ENCODE assay signal across 8 mouse cellular contexts in the genomic region with DNA sequence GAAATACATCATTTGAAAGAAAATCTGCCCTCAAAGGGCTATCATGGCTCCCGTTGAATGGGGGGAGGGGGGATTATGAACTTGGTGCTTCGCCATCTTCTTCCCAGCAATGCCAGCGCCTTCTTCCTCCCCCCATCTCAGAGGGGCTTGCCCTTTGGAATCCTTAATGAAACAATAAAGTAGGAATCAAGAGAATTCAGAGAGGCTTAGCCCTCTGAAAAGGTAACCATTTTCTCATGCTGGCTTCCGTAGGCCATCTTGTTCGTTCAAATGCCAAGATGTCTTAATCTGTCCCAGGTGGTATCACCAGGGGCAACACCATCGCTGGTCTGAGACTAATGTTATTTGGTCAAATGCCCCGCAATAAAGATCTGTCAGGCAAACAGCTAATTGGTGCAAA. TPM values are rescaled to one million over a fixed set of nuclear protein-coding genes. Genes with fewer than 3 reads are reported as not detected.
A peak's percentile ranks its signal among the peaks of the same experiment; 100 is the strongest.
DNase-seq lines count a peak whose midpoint lies in the region; ATAC-seq and TF ChIP-seq lines count a peak whose summit lies in the region.

No protein-coding gene starts in this region.

- peak overlapping the region in 1 of 2 experiments; percentile 53; a peak in 3 of 4 replicates for H3K4me3 ChIP-seq in heart, embryonic 14.5 days (ENCODE audit: control insufficient read depth in 1 of 2, insufficient read depth in 1 of 2, low read depth in 1 of 2, low read length in 2 of 2)
- peak overlapping the region; percentile 84 for H3K4me3 ChIP-seq in forebrain, postnatal 0 days (ENCODE audit: low read depth, low read length)
- H3K4me3 ChIP-seq in midbrain, embryonic 13.5 days (replicated peaks) = peak overlapping the region; percentile 100

- H3K9ac ChIP-seq in heart, embryonic 14.5 days (ENCODE audit: low read length) = no peak overlapping the region
- H3K9ac ChIP-seq in forebrain, postnatal 0 days = peak overlapping the region; percentile 100
- peak overlapping the region; percentile 100 for H3K9ac ChIP-seq in midbrain, embryonic 13.5 days (replicated peaks)

- H3K4me1 ChIP-seq in heart, embryonic 14.5 days (ENCODE audit: control insufficient read depth in 2 of 2, insufficient read depth in 2 of 2, low read length in 2 of 2) = peaks cover 3 to 7% of the 10 kb centered on the region in 2 experiments; a peak in 3 of 4 replicates
- peaks cover 25% of the 10 kb centered on the region for H3K4me1 ChIP-seq in forebrain, postnatal 0 days (ENCODE audit: insufficient read depth)
- H3K4me1 ChIP-seq in midbrain, embryonic 13.5 days (replicated peaks) = peaks cover 45% of the 10 kb centered on the region

- DNase-seq in heart, adult 9 months (ENCODE audit: low spot score in 2 of 2) = no peak
- DNase-seq in R1 (ENCODE audit: low read depth, low spot score) = peak; percentile 38
- peak; percentile 73 for DNase-seq in forebrain, postnatal 0 days
- DNase-seq in T-cell, adult 2 months (ENCODE audit: low spot score) = no peak
- DNase-seq in adrenal gland, postnatal 10 days = no peak
- DNase-seq in frontal cortex, postnatal 36 days (ENCODE audit: low spot score in 2 of 2) = no peak

- 70% methylated on average over 7 of the region's 7 CpGs for WGBS in heart, embryonic 14.5 days
- WGBS in forebrain, postnatal 0 days = 5% methylated on average over 7 of the region's 7 CpGs
- WGBS in midbrain, embryonic 13.5 days = 4% methylated on average over 7 of the region's 7 CpGs

- no peak overlapping the region for H3K27ac ChIP-seq in heart, embryonic 14.5 days (replicated peaks in 1 of 2; ENCODE audit: control insufficient read depth in 1 of 2, insufficient read depth in 1 of 2, low read depth in 2 of 2, low read length in 2 of 2)
- peak overlapping the region; percentile 100 for H3K27ac ChIP-seq in forebrain, postnatal 0 days (ENCODE audit: low read depth, low read length)
- H3K27ac ChIP-seq in midbrain, embryonic 13.5 days = peak overlapping the region; percentile 100

- no peaks in the 10 kb centered on the region for H3K27me3 ChIP-seq in heart, embryonic 14.5 days (ENCODE audit: control insufficient read depth, insufficient read depth, low read length)
- H3K27me3 ChIP-seq in forebrain, postnatal 0 days (ENCODE audit: insufficient read depth, low read length) = no peaks in the 10 kb centered on the region
- H3K27me3 ChIP-seq in midbrain, embryonic 13.5 days = no peaks in the 10 kb centered on the region

- no peaks in the 10 kb centered on the region for H3K36me3 ChIP-seq in heart, embryonic 14.5 days (ENCODE audit: control insufficient read depth, insufficient read depth, low read length)
- no peaks in the 10 kb centered on the region for H3K36me3 ChIP-seq in forebrain, postnatal 0 days (ENCODE audit: insufficient read depth)
- H3K36me3 ChIP-seq in midbrain, embryonic 13.5 days = peaks cover 7% of the 10 kb centered on the region; the same call in 1 of the 2 replicates

- no peak for TF ChIP-seq CTCF in forebrain, postnatal 0 days (IDR thresholded peaks at IDR 0.05; ENCODE audit: low read depth)

- no peaks in the 10 kb centered on the region for H3K9me3 ChIP-seq in heart, embryonic 14.5 days (ENCODE audit: control insufficient read depth, low read length)
- no peaks in the 10 kb centered on the region for H3K9me3 ChIP-seq in forebrain, postnatal 0 days (ENCODE audit: low read length)
- H3K9me3 ChIP-seq in midbrain, embryonic 13.5 days = no peaks in the 10 kb centered on the region

- peak overlapping the region; percentile 87 for H3K4me2 ChIP-seq in heart, embryonic 14.5 days (ENCODE audit: low read length)
- H3K4me2 ChIP-seq in forebrain, postnatal 0 days (ENCODE audit: low read depth) = peak overlapping the region; percentile 64
- H3K4me2 ChIP-seq in midbrain, embryonic 13.5 days (replicated peaks) = peak overlapping the region; percentile 68

- ATAC-seq in heart, embryonic 14.5 days (ENCODE audit: insufficient number of reproducible peaks, insufficient read depth, low FRiP score, low read depth) = no peak
- ATAC-seq in forebrain, postnatal 0 days = no peak
- no peak for ATAC-seq in midbrain, embryonic 13.5 days

RNA-seq across cellular contexts. Expression of gene Basp1, which starts 2.1 kb away (rescaled TPM):
- polyA plus RNA-seq in heart, embryonic 14.5 days (2014; fragmentation: Nextera tagmentation; extraction: Ambion mirVana) = 6.5 and 9.4 TPM in 2 replicates
- 1,159 and 1,218 TPM in 2 replicates for total RNA-seq in forebrain, postnatal 0 days (2014; rRNA removed)
- 485 and 513 TPM in 2 replicates for polyA plus RNA-seq in forebrain, postnatal 0 days (2015; fragmentation: Nextera tagmentation; extraction: Ambion mirVana)
- polyA plus RNA-seq in midbrain, embryonic 13.5 days (2015; fragmentation: Nextera tagmentation; extraction: Ambion mirVana) = 205 and 211 TPM in 2 replicates
- 10 to 100 TPM; 17.6 to 29.6 TPM for total RNA-seq in adrenal gland, postnatal 10 days (2021)

Comparison
In these comparisons a context has a peak if more than half of its experiments do, and no peak if none do; other contexts are left out.
1. H3K27ac ChIP-seq: peak in forebrain, postnatal 0 days (single experiment) and midbrain, embryonic 13.5 days (single experiment); none in heart, embryonic 14.5 days (0 of 2).
2. DNase-seq: peak in R1 (single experiment) and forebrain, postnatal 0 days (single experiment); none in heart, adult 9 months (0 of 2), T-cell, adult 2 months (single experiment), adrenal gland, postnatal 10 days (single experiment) and frontal cortex, postnatal 36 days (0 of 2).
3. RNA of gene Basp1, which starts 2.1 kb away (polyA plus RNA-seq): 485 to 513 TPM in forebrain, postnatal 0 days and 205 to 211 TPM in midbrain, embryonic 13.5 days; 6.5 to 9.4 TPM in heart, embryonic 14.5 days; every median in the first group is over 10 times any median in the second.
4. Peak in every context shown above with its lines, with median percentiles within 50 percentile points of each other: H3K4me2 ChIP-seq.